In the genomic region with DNA sequence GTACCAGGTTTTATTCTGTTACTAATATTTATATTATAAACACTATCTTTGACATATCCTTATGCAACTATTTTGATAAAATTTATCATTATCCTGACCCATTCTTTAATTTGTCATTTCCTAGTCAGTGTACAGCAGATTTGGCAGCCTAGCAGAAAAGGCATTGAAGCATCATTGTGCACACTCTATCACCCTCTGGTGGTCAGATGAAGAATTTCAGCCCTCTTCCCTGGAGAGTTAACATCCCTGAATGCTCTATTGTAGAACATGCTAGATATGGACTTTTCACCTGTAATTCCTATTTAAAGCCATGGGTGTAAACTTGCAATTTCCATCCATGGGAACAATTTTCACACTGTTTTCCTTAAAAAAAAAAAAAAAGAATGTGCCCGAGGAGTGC, we compare ENCODE assay signal across 9 mouse cellular contexts.
A peak's percentile ranks its signal among the peaks of the same experiment; 100 is the strongest.
DNase-seq lines count a peak whose midpoint lies in the region; ATAC-seq and TF ChIP-seq lines count a peak whose summit lies in the region.
"Had no signal": no experiment of that assay in that cellular context is flagged by ENCODE, and none has a peak within 500 bp of the region (broad histone marks: within the 10 kb centered on the region; RNA-seq: fewer than 3 reads in every experiment).

No protein-coding gene starts in this region.

- ATAC-seq in hindbrain, embryonic 16.5 days: no peak
- 0 out of 2 replicates have a peak, but pooled peaks have one; percentile 51 for ATAC-seq in midbrain, embryonic 16.5 days
- no peak for ATAC-seq in monocyte, adult 5-6 weeks (replicated peaks; ENCODE audit: insufficient number of reproducible peaks, low FRiP score, low TSS enrichment, poor library complexity, severe bottlenecking)

- peak; percentile 17 for DNase-seq in hindbrain, embryonic 10.5 days (ENCODE audit: low spot score)
- DNase-seq in MEL (ENCODE audit: low read depth, low spot score): peak; percentile 33
- DNase-seq in cerebellum, postnatal 10 days: peak; percentile 80 to 85
- peak; percentile 17 to 58 for DNase-seq in heart, postnatal 14 days
- DNase-seq in left cerebral cortex, adult 18-20 months (ENCODE audit: low spot score in 2 of 2): peak; percentile 58 to 72

- H3K27me3 ChIP-seq in hindbrain, embryonic 10.5 days (ENCODE audit: insufficient read depth, poor library complexity, severe bottlenecking): no peaks in the 10 kb centered on the region
- no peaks in the 10 kb centered on the region for H3K27me3 ChIP-seq in hindbrain, embryonic 16.5 days (replicated peaks; ENCODE audit: control insufficient read depth, insufficient read depth, low read length)
- H3K27me3 ChIP-seq in MEL (ENCODE audit: control insufficient read depth in 1 of 2, insufficient read depth in 2 of 2, low read length in 2 of 2): no peaks in the 10 kb centered on the region; a peak in 1 of 4 replicates
- H3K27me3 ChIP-seq in midbrain, embryonic 16.5 days (ENCODE audit: control insufficient read depth, insufficient read depth, low read depth, low read length): no peaks in the 10 kb centered on the region
- H3K27me3 ChIP-seq: limb, embryonic 12.5 days had no signal

- H3K36me3 ChIP-seq in hindbrain, embryonic 10.5 days: no peaks in the 10 kb centered on the region
- no peaks in the 10 kb centered on the region for H3K36me3 ChIP-seq in hindbrain, embryonic 16.5 days (ENCODE audit: control insufficient read depth, insufficient read depth, low read length)
- no peaks in the 10 kb centered on the region for H3K36me3 ChIP-seq in MEL (ENCODE audit: control insufficient read depth in 1 of 2, insufficient read depth in 2 of 2, low read length in 2 of 2)
- no peaks in the 10 kb centered on the region for H3K36me3 ChIP-seq in midbrain, embryonic 16.5 days (ENCODE audit: control insufficient read depth, insufficient read depth, low read length)
- H3K36me3 ChIP-seq: limb, embryonic 12.5 days had no signal

- no peak overlapping the region for H3K4me3 ChIP-seq in hindbrain, embryonic 10.5 days
- H3K4me3 ChIP-seq in hindbrain, embryonic 16.5 days (ENCODE audit: low read length): no peak overlapping the region
- H3K4me3 ChIP-seq in MEL (ENCODE audit: control insufficient read depth in 1 of 2, insufficient read depth in 1 of 2, low read depth in 2 of 2, low read length in 2 of 2): no peak overlapping the region
- H3K4me3 ChIP-seq in midbrain, embryonic 16.5 days (ENCODE audit: low read depth, low read length): no peak overlapping the region
- H3K4me3 ChIP-seq: limb, embryonic 12.5 days had no signal

- no peak for TF ChIP-seq POLR2A in MEL (IDR thresholded peaks at IDR 0.05; ENCODE audit: control insufficient read depth in 1 of 2, insufficient read depth in 1 of 2, low read depth in 1 of 2, low read length in 2 of 2, poor library complexity in 1 of 2)

- TF ChIP-seq RAD21 in MEL (IDR thresholded peaks at IDR 0.05; ENCODE audit: low read depth, low read length): peak; percentile 54

- no peak overlapping the region for H3K27ac ChIP-seq in hindbrain, embryonic 10.5 days
- no peak overlapping the region for H3K27ac ChIP-seq in hindbrain, embryonic 16.5 days (ENCODE audit: low read depth, low read length)
- no peak overlapping the region for H3K27ac ChIP-seq in MEL (ENCODE audit: control insufficient read depth, low read depth, low read length)
- H3K27ac ChIP-seq in midbrain, embryonic 16.5 days (ENCODE audit: low read length): no peak overlapping the region
- H3K27ac ChIP-seq: limb, embryonic 12.5 days had no signal

- TF ChIP-seq CTCF in MEL (IDR thresholded peaks at IDR 0.05 in 2 of 3, conservative IDR thresholded peaks at IDR 0.05 in 1 of 3; ENCODE audit: control insufficient read depth in 1 of 3, insufficient read depth in 1 of 3, low read depth in 2 of 3, low read length in 3 of 3, poor library complexity in 1 of 3, severe bottlenecking in 1 of 3): peak; percentile 35 to 78 (median 71)

- no peaks in the 10 kb centered on the region for H3K4me1 ChIP-seq in hindbrain, embryonic 10.5 days (replicated peaks)
- H3K4me1 ChIP-seq in hindbrain, embryonic 16.5 days (ENCODE audit: control insufficient read depth, insufficient read depth, low read depth, low read length): peaks cover 3% of the 10 kb centered on the region; the same call in 1 of the 2 replicates
- no peaks in the 10 kb centered on the region for H3K4me1 ChIP-seq in MEL (ENCODE audit: control insufficient read depth in 1 of 2, insufficient read depth in 2 of 2, low read length in 2 of 2)
- H3K4me1 ChIP-seq in midbrain, embryonic 16.5 days (ENCODE audit: control insufficient read depth, insufficient read depth, low read length): no peaks in the 10 kb centered on the region
- H3K4me1 ChIP-seq: limb, embryonic 12.5 days had no signal

- 88% methylated on average over 1 of the region's 1 CpGs for WGBS in hindbrain, embryonic 10.5 days
- 85% methylated on average over 1 of the region's 1 CpGs for WGBS in hindbrain, embryonic 16.5 days
- WGBS in midbrain, embryonic 16.5 days: 88% methylated on average over 1 of the region's 1 CpGs

- intact Hi-C loops in heart, postnatal 14 days (cut with DNase I): loop anchor here (5.0 kb wide), 1 partner anchor 657 kb away; no protein-coding TSS in a partner anchor

- no peaks in the 10 kb centered on the region for H3K9me3 ChIP-seq in hindbrain, embryonic 10.5 days
- H3K9me3 ChIP-seq in hindbrain, embryonic 16.5 days (ENCODE audit: control insufficient read depth, low read length): no peaks in the 10 kb centered on the region
- no peaks in the 10 kb centered on the region for H3K9me3 ChIP-seq in MEL (replicated peaks; ENCODE audit: insufficient read depth, low read length)
- no peaks in the 10 kb centered on the region; the same call in 1 of the 2 replicates for H3K9me3 ChIP-seq in midbrain, embryonic 16.5 days (replicated peaks; ENCODE audit: control insufficient read depth, low read length, poor library complexity, severe bottlenecking)
- H3K9me3 ChIP-seq: limb, embryonic 12.5 days had no signal

- no peak overlapping the region for H3K4me2 ChIP-seq in hindbrain, embryonic 16.5 days (ENCODE audit: low read length)
- H3K4me2 ChIP-seq in midbrain, embryonic 16.5 days (ENCODE audit: low read length): no peak overlapping the region
- H3K4me2 ChIP-seq: limb, embryonic 12.5 days had no signal

- H3K79me2 ChIP-seq in MEL (ENCODE audit: control insufficient read depth, insufficient read depth, low read length, poor library complexity): no peaks in the 10 kb centered on the region

- TF ChIP-seq EP300 in MEL (IDR thresholded peaks at IDR 0.05; ENCODE audit: low read depth in 1 of 2, low read length in 2 of 2): no peak

- no peak overlapping the region for H3K9ac ChIP-seq in hindbrain, embryonic 16.5 days (ENCODE audit: low read depth, low read length)
- H3K9ac ChIP-seq in MEL (ENCODE audit: control insufficient read depth, low read depth, low read length, poor library complexity, severe bottlenecking): no peak overlapping the region
- no peak overlapping the region for H3K9ac ChIP-seq in midbrain, embryonic 16.5 days (ENCODE audit: low read depth, low read length)
- H3K9ac ChIP-seq: limb, embryonic 12.5 days had no signal

TF ChIP-seq in MEL, 35 proteins besides CTCF, POLR2A, EP300 and RAD21:
- TF ChIP-seq USF2 (IDR thresholded peaks at IDR 0.05; ENCODE audit: borderline replicate concordance in 1 of 2, insufficient read depth in 1 of 2, low read depth in 1 of 2, low read length in 2 of 2) (no peak), MYB (IDR thresholded peaks at IDR 0.05; ENCODE audit: low read depth, low read length) (no peak), POLR2AphosphoS2 (IDR thresholded peaks at IDR 0.05; ENCODE audit: low read length) (no peak), HCFC1 (IDR thresholded peaks at IDR 0.05; ENCODE audit: low read depth, low read length) (no peak), ZC3H11A (IDR thresholded peaks at IDR 0.05; ENCODE audit: low read depth, low read length) (peak; percentile 32; the same call in 1 of the 2 replicates), SMC3 (IDR thresholded peaks at IDR 0.05; ENCODE audit: low read depth, low read length) (peak; percentile 57)

Comparison
In these comparisons a context has a peak if more than half of its experiments do, and no peak if none do; other contexts are left out.
1. DNase-seq: peak in every context shown above with its lines; median percentile 82 in cerebellum, postnatal 10 days; 65 in left cerebral cortex, adult 18-20 months; 38 in heart, postnatal 14 days; 33 in MEL; 17 in hindbrain, embryonic 10.5 days.